Mouse (Mus musculus) kidney, adult 8-10 months (tissue): ENCODE results near the gene BC051019.

ENCODE experiments used
- DNase-seq, 2 experiments: peaks; one replicate each; pipeline ENCODE4 v3.0.0; 2022

BC051019 gene

DNA sequence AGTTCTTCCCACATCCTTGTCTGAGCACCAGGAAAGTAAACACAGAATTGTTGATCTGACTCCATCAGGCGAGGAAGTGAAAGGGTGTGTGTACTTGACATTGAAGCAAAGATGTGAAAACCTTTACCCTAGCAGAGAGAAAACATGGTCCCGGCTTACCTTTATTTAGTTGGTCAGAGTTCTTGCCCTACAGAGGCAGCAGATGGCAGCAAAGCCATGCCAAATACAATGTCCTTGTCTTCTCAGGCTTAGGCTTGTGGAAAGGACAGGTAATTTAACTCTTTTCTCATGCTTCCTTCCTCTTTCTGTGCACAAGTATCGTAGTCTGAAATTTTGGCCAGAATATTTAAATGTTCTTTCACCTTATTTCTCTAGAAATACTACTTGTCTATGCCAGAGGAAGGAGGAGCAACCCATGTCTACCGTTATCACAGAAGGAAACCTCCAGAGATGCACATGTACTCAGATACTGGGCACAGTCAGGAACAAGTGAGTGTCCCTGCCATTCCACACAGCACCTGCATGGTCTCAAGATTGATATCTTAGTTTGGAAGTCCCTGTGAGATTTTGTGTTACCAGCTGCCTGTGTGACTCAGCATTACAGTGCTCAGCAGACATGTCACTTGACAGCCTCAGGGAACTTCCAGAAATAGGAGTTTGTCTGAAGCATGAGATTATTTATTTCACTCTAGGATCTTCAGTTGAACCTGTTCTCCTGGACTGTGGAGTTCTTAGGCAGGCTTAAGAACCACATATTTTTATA, 16.4 kb downstream of the BC051019 start:
- DNase-seq = peak; percentile 42 to 69

DNA sequence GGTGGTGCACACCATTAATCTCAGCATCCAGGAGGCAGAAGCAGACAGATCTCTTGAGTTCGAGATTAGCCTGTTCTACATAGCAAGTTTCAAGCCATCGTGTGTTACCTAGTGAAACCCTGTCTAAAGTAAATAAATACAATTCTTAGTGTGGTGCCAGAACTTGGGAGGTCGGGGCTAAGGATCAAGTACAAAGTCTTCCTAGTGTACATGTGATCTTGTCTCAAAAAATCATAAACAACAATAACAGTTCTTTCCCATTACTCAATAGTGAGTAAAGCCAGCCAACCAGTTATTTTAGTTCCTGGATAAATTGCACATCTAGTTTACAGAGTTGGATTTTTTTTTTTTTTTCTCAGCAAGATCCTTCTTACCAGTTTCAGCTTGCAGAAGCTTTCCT, 19.2 kb downstream of the BC051019 start:
- DNase-seq = no peak

DNA sequence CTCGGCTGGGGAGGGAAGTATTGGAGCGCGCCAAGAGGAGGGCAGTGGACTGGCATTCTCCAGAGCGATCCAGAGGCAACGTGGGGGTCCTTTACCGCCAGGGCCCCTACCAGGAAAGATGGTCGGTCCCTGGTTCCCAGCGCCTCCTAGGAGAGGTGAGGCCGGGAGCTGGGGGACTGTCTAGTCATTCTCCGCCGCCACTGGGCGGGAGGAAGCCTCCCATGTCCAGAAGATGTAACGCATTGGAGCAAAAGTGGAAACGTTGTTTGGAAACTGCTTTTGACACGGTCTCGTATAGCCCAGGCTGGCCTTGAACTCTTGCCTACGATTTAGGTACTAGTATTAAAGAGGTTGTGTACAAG, 19.7 kb downstream of the BC051019 start:
- DNase-seq = no peak

DNA sequence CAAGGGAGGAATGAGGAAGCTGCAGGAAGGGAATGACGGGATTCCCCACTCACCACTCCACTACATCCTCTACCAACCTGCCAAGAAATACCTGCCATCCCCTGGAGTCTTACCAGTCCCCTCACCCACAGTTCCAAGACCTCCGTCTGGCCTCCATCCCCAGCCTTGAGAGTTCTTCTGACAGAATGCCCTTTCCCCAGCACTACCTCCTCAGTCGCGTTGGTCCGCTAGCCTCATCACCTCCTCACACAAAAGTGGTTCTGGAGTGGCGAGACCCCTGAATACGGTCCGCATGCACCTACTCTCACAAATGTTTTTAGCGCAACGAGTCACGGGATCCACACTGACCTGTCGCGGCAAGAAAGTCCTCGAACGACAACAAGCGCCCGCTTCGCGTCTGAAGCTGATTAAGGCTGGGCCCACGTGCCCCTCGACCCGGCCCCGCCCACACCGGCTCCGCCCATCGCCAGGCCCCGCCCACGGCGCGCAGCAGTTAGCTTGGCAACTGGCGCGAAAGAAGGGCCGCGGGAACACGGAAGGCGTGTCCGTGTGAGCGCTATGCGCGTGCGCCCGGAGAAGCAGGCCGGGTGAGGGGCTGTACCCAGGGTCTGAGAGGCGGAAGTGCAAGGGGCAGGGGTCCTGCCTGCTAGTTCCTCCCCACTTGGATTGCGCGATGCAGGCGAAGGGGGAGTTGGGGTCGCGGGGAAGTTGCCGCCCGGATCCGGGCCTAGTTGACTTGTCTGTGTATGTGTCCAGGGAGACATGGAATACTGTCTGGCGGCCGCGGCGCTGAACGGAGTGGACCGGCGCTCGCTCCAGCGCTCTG, 20.2 kb downstream of the BC051019 start, which contains the start of the genes St5 and Akip1:
Gene St5, minus strand, starts transcription at position 416 of the 826 bp plus-strand sequence.
Gene Akip1, plus strand, starts transcription at position 501 of the 826 bp plus-strand sequence.
- DNase-seq = peak; percentile 95 to 96

DNA sequence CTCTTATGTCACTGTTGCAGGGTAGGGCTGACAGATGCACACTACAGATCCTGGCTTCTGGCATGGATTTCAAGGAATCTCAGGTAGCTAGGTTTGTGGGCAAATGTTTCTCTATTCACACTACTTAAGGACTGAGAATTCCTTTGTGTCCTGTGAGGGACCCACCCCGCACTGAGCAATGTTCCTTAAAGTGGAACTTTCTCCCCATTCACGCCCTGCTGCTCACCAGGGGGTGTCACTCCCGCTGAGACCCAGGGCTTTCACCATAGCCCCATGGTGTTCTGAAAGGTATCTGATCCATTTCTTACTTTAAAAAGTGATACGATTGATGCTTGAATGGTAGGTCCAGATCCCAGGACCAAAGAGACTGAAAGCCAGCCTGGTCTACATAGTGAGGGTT, 20.9 kb downstream of the BC051019 start:
- no peak for DNase-seq

DNA sequence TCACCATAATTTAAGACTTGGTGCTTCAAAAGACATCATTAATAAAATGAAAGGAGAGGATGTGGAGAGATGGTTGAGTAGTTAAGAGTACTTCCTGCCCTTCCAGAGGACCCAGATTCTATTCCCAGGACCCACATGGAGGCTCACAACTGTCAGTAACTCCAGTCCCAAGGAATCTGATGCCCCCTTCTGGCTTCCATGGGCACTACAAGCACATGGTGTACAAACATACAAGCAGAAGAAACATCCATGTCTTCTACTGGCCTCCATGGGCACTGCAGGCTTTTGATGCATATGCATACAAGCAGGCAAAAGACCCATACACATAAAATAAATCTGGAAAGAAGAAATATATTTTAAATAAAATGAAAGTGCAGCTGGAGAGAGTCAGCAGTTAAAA, 23.4 kb downstream of the BC051019 start:
- DNase-seq = no peak

DNA sequence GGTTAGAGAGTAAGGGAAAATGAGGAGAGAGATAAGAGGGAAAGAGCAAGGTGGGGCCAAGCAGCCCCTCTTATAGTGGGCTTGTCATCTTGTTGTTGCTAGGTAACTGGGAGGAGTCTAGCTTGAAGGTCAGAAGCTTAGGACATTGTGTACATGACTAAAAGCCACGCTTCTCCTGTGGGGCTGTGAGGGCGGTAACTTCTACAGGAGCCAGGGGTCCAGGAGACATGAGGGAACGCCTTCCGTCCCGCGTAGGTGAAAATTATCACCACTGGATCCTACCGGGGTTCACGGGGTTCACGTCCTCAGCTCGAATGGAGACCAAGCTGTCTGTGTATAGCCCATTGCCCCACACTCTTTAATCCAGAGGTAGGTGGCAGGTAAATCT, 28.3 kb downstream of the BC051019 start:
- DNase-seq = no peak

DNA sequence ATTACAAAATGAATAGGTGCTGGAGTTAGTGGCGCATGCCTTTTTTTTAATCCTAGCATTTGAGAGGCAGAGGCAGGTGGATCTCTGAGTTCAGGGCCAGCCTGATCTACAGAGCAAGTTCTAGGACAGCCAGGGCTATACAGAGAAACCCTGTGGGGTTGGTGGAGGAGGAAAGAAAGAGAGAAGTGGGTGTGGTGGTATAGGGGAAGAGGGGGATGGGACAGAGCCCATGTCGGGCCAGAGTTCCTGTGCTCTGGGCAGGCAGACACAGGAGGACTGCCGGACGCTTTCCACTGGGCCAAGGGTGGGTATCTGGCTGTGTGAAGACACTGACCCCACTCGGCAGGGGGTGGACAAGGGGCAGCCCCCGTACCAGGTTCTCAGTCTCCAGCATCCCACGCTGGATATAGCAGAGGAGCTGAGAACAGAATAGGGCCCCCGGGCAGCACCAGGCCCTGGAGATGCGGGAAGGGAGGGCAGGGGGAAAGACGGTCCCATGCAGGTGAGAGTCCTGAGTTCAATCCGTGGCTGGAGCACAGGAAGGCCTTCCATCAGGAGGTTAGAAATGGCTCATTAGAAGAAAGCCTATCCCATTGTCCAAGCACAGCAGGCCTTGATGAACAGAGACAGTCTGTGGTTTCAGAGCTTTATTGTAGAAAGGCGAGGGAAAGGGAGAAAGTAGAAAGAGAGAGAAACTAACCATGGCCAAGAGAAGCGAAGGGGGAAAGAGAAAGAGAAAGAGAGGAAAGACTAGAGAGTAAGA, 28.9 kb downstream of the BC051019 start:
- no peak for DNase-seq

DNA sequence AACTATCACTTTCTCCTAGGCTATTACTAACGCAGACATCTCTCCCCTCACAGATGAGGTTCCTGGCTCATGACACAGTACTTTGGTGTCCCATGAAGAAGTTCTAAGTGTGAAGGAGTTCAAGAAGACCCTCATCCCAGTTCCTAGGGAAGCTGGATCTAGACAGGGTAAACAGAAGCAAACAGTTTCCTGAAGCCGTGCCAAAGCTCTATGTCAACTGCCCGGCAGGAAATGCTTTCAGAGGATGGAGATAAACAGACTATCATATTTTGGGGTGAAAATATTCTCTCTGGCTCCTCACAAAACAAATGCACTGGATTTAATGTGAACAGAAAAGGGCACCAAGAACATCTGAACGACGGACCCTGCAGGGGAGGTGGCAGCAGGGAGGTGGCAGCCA, 32.7 kb downstream of the BC051019 start:
- no peak for DNase-seq

DNA sequence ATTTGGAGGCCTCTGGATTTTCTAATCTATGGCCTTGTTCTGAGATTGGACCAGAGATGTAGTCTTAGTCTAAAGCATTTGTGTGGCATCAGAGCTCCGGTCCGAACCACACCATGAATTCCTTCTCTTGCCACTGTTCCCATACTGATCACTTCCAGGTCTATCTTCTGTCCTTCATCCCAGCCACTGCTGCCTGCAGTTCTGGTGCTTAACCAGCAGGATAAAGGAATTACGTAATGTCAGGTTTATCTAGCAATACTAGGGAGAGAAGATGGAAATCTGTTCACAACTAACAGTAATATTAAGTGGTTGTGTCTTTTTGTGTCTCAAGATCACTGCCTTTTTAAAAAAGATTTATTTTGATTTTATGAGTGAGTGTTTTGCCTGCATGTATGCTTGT, 33.5 kb downstream of the BC051019 start:
- DNase-seq = no peak

DNA sequence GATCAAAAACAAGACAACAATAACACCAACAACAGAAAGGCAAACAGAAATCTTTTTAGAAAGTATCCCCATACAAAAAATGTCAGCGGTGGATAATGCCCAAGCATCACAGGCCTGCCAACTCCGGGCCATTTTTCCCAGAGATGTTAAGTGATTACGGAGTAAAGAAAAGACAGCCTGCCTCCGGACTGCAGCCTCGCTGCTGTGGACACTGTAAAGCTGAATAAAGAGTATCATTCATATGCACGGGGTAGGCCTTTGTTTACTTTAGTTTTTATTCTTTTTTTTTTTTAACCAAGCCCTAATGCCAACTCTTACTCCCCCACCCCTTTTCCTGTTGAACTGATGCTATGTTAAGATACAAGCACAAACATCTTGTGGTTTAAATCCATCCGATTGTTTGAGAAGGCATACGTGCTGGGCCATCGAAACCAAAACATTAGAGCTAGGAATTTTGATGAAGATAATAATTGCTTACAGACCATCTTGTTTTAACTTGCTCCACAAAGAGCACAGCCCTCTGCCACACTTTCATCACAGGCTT, 37.0 kb downstream of the BC051019 start:
- no peak for DNase-seq

DNA sequence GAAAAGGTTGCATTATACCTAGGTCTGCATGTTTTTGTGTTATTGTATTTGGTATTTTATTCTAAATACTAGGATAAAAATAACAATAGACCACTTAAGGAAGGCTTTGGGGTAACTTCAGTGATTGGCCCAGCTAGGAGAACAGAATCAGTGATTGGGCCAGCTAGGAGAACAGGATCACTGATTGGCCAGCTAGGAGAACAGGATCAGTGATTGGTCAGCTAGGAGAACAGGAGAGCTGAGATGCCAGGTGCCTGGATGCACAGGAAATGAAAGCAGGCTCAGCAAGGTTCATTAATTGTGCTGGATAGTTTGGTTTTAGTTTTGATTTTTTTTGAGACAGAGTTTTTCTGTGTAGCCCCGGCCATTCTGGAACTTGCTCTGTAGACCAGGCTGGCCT, 42.8 kb downstream of the BC051019 start:
- no peak for DNase-seq

DNA sequence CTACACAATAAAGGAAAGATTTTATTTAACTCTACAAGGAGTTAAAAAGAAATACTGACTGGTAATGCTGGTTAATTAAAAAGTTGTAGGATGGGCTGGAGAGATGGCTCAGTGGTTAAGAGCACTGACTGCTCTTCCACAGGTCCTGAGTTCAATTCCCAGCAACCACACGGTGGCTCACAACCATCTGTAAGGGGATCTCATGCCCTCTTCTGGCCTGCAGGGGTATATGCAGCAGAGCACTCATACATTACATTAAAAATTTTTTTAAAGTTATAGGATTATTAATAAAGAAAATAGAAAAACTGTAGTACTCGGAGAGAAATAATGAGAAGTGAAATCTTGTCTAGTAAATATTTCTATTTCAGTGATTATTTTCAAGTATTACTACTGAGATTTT, 43.4 kb downstream of the BC051019 start:
- DNase-seq = no peak

DNA sequence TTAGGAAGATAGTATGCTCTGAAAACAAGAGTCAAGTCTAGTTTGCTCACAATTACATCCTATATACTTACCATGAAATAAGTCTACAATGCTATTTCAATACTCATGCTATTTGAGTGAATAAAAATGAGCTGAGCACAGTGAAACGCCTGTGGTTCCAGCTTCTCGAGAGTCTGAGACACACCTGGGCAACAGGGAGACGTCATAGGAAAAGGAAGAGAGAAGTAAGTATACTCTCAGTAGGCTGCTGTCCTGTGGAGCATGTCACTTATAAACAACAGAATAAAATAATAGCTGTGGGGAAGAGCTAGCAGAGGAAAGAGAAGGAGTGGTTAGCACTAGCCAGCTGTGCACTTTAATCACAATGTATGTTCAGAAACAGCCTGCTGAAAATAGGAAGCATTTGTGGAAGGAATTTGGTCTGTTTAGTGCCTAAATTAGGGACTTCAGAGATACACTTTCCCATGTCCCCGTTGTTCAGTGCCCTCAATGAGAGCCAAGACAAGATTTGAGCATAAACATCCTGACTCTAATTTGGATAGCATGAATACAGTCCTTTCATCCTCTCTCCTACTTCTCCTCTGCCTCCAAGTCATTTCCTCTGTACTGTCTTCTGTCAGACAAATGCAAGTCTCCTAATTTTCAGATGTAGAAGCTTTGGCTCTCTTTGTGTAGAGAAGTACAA, 48.6 kb downstream of the BC051019 start:
- no peak for DNase-seq

DNA sequence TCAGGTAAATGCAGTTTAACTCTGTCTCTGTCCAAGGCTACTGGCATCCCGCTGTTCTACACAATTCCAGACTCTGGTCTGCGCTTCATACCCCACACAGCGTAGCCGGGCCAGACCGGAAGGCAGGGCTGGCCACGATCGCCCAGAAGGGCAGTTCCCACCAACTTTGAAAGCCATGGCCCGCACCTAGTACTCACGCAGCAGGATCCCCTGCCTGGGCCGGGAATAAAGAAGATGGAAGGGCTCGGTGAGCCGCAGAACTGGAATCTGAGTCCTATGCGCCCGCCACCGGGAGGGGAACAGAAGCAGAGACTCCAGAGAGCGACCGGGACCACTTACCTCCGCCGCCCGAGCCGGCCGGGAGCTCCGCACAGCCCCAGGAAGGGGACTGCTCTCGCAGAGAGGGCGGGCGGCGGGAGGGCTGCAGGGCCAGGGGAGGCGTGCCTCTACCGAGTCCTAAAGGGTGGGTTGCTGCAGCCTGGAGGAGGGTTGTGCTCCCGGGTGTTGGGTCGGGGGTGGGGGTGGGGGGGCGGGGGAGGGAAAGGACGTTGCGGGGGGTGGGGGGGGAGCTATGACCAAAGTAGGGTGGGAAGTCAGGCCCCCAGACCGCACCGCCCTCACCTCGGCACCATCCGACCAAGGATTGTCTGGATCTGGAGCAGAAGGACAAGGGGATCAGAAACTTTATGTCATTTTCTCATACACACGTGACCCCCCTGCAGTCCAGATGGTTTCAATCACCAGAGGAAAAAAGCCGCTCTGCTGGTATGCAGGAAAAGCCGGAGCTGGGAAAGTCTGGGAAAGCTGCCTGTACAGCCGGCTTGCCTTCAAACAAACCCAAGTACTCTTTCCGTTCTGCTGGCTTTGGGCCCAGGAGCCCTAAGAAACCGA, 51.8 kb downstream of the BC051019 start:
- peak; percentile 65 for DNase-seq

DNA sequence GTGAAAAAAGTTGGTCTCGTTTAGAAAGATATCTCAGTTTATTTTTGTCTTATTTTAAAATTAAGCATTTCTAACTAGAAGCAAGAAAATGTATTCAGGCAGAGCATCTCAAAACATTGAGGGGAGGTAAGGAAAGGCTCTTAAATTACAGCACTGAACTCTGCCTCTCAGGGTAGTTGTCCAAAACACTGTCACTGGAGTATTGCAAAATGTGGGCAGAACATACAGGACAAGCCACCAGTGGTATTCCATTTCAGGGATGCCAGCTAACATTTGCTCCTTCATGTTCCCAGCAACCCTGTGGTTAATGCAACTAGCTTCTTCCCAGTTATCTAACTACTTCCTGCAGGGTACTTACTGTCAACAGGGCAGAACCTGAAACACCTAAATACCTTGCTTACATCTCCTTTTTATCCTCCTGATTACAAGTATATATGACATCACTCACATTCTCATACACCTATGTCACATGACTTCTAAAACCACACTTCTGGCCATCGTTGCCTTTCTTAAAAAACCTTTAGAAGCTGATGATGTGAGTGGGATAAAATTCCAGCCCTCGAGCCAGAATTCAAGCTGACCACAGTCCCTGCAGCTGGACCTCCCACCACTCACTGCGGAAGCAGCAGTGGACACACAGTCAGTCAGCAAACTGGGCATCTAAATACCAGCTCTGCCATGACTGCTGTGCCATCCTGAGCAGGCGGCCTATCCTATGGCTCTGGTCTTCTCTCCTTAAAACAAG, 54.1 kb downstream of the BC051019 start:
- no peak for DNase-seq

DNA sequence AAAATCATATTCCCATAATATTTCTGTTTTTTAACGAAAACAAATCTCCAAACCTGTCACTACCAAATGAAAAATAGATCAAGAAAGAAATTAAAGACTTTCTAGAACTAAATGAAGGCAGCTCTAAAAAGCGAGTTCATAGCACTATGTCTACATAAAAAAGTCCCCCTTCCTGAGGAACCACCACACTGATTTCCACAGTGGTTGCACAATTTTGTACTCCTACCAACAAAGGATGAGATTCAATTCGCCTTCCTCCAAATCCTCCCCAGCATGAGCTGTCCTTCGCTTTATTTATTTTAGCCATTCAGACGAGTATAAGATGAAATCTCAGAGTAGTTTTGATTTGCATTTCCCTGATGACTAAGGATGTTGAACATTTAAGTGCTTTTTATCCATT, 57.0 kb downstream of the BC051019 start:
- DNase-seq = no peak

DNA sequence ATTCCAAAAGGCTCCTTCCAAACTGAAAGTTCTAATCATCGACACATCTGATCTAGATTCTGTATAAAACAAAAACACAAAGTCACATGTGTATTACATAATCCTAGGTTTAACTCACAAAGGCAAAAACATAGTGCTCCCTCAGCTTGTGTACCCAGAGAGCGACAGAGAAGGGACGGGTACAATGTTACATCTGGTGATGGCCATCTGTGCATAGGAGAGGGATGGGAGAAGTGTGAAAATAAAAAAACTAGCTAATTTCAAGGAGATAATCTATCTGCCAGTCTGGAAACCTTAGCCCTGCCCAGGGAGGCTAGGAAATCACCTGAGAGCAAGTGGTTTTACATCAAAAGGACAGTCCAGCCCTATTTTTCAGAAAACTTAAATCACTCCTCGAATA, 61.0 kb downstream of the BC051019 start:
- no peak for DNase-seq
